Mouse (Mus musculus) limb, embryonic 11.5 days (tissue): Measurements from ENCODE around the gene Serp2. TPM values are rescaled to one million over a fixed set of nuclear protein-coding genes. Genes with fewer than 3 reads are reported as not detected.

ENCODE experiments used
- ATAC-seq: fragments of 200-750 bp; cut with Nextera tagmentation; 2 replicates; pipeline ENCODE4 v1.8.0; 2017; ENCODE audit warnings: low read depth; ENCODE audit not compliant: insufficient number of reproducible peaks, low FRiP score, low TSS enrichment
- DNase-seq: peaks from one replicate; pipeline ENCODE4 v3.0.0-alpha.2; 2015; ENCODE audit warnings: low spot score
- H3K27ac ChIP-seq: fragments of 300-500 bp; sonication (generic); replicated peaks from 2 replicates; pipeline ENCODE4 v1.5.1; 2014; ENCODE audit warnings: low read depth, mild to moderate bottlenecking, low read length
- H3K27me3 ChIP-seq: fragments of 300-500 bp; sonication (generic); 2 replicates; pipeline ENCODE4 v1.6.1; 2014; ENCODE audit warnings: mild to moderate bottlenecking, low read length, mixed read lengths; ENCODE audit not compliant: control insufficient read depth, insufficient read depth
- H3K36me3 ChIP-seq: fragments of 300-500 bp; sonication (generic); 2 replicates; pipeline ENCODE4 v1.6.1; 2014; ENCODE audit warnings: mild to moderate bottlenecking, low read length, moderate library complexity, mixed read lengths; ENCODE audit not compliant: control insufficient read depth, insufficient read depth
- H3K4me1 ChIP-seq: fragments of 300-500 bp; sonication (generic); 2 replicates; pipeline ENCODE4 v1.6.1; 2014; ENCODE audit warnings: low read length, mixed read lengths; ENCODE audit not compliant: control insufficient read depth, insufficient read depth
- H3K4me2 ChIP-seq: fragments of 300-500 bp; sonication (generic); 2 replicates; pipeline ENCODE4 v1.6.1; 2014; ENCODE audit warnings: low read depth, mild to moderate bottlenecking, moderate library complexity; ENCODE audit not compliant: severe bottlenecking
- H3K4me3 ChIP-seq: fragments of 300-500 bp; sonication (generic); 2 replicates; pipeline ENCODE4 v1.5.1; 2014; ENCODE audit warnings: low read depth, low read length
- H3K9ac ChIP-seq: fragments of 300-500 bp; sonication (generic); 2 replicates; pipeline ENCODE4 v1.6.1; 2014; ENCODE audit warnings: mild to moderate bottlenecking, low read length
- H3K9me3 ChIP-seq: fragments of 300-500 bp; sonication (generic); 2 replicates; pipeline ENCODE4 v1.6.1; 2016; ENCODE audit warnings: low read length; ENCODE audit not compliant: control insufficient read depth
- WGBS: fragments of 180-500 bp; shearing (Covaris S2); extraction: QIAGEN DNeasy Blood & Tissue Kit; methylation state at CpG from one replicate; pipeline ENCODE4 v1.1.7; 2014; 5-methylcytosine and 5-hydroxymethylcytosine counted together
- polyA plus RNA-seq: library from polyadenylated mRNA; unstranded; fragments of >200 nt; fragmentation: Nextera tagmentation; extraction: Ambion mirVana; gene quantifications from 2 replicates; pipeline ENCODE4 v1.2.1, GENCODE M21; 2014

The Serp2 gene
- polyA plus RNA-seq, 1 experiment from 2014 or later = 19.4 TPM

DNA sequence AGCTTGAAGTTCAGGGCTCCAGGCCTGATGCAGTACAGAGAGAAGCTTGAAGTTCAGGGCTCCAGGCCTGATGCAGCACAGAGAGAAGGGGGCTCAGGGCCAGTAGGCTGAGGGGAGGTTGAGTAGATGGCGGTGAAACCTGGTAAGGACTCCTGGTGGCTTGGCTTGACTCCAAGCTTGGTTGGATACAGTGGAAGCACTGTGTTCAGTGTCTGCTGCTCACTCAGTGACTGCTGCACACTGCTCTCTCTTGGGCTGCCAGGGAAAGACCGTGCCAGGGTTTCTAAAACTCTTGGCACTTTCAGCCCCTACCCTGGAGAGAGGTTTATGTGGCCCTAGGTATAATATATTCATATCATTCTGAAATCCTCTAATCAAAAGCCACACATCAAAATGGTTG is 67.6 kb downstream of the Serp2 start:
- H3K36me3 ChIP-seq = no peaks in the 10 kb centered on the region; the same call in 1 of the 2 replicates
- no peak overlapping the region for H3K4me2 ChIP-seq
- no peaks in the 10 kb centered on the region for H3K27me3 ChIP-seq
- H3K9ac ChIP-seq = no peak overlapping the region
- H3K27ac ChIP-seq = peak overlapping the region; percentile 37
- DNase-seq (no peak), ATAC-seq (no peak)
- no peak overlapping the region for H3K4me3 ChIP-seq
- WGBS = 81% methylated on average over 2 of the region's 2 CpGs
- peaks cover 25% of the 10 kb centered on the region for H3K4me1 ChIP-seq
- no peaks in the 10 kb centered on the region for H3K9me3 ChIP-seq

GRCm38 (mm10) chr14:76488101-76489044 is 68.3 kb downstream of the Serp2 start:
- peaks cover 25% of the 10 kb centered on the region for H3K4me1 ChIP-seq
- ATAC-seq = peak; percentile 75; the same call in 1 of the 2 replicates

GRCm38 (mm10) chr14:76487609-76488008 is 69.1 kb downstream of the Serp2 start:
- 0 out of 2 replicates have a peak overlapping the region, but pooled peaks have one; percentile 5 for H3K9ac ChIP-seq
- no peaks in the 10 kb centered on the region for H3K27me3 ChIP-seq
- ATAC-seq (no peak), DNase-seq (no peak)
- H3K27ac ChIP-seq = peak overlapping the region; percentile 37
- H3K4me2 ChIP-seq = no peak overlapping the region
- H3K4me3 ChIP-seq = no peak overlapping the region
- no peaks in the 10 kb centered on the region for H3K9me3 ChIP-seq
- 76% methylated on average over 16 of the region's 16 CpGs for WGBS
- no peaks in the 10 kb centered on the region for H3K36me3 ChIP-seq
- H3K4me1 ChIP-seq = peaks cover 25% of the 10 kb centered on the region

More at GRCm38 (mm10) chr14:76488101-76489044, 68.3 kb downstream of the Serp2 start:
- no peaks in the 10 kb centered on the region for H3K9me3 ChIP-seq
- H3K27me3 ChIP-seq = no peaks in the 10 kb centered on the region
- H3K4me3 ChIP-seq = no peak overlapping the region
- DNase-seq = peak; percentile 83
- no peak overlapping the region for H3K4me2 ChIP-seq
- no peak overlapping the region for H3K9ac ChIP-seq
- WGBS = 31% methylated on average over 18 of the region's 18 CpGs
- no peaks in the 10 kb centered on the region for H3K36me3 ChIP-seq
- H3K27ac ChIP-seq = peak overlapping the region; percentile 37

DNA sequence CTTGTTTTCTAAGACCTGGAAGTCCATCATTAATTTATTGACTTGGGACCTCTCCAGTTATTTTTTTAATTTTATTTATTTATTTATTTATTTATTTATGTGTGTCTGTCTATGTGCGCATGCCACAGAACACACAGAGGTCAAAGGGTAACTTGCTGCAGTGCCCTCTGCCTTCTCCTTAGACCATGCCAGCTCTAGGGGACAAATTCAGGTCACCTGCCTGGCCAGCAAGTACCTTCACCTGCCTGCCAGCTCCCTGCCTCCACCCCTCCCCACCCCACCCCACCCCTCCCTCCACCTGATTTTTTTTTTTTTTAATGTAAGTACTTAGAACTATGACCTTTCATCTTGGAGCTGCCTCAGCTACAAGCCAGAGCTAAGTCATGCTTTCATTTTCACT is 73.0 kb downstream of the Serp2 start:
- H3K4me1 ChIP-seq = peaks cover 15% of the 10 kb centered on the region
- no peaks in the 10 kb centered on the region for H3K36me3 ChIP-seq
- H3K9me3 ChIP-seq = no peaks in the 10 kb centered on the region
- ATAC-seq (no peak), DNase-seq (no peak)
- H3K27me3 ChIP-seq = no peaks in the 10 kb centered on the region
- WGBS = 79% methylated on average over 1 of the region's 1 CpGs
- no peak overlapping the region for H3K27ac ChIP-seq
- no peak overlapping the region for H3K4me3 ChIP-seq
- no peak overlapping the region for H3K4me2 ChIP-seq
- H3K9ac ChIP-seq = no peak overlapping the region

Other genes with a start within 250 kb of the Serp2 start
- gene Tsc22d1, start 141.9 kb downstream of the Serp2 start, polyA plus RNA-seq = 511 and 527 TPM in 2 replicates